Mouse (Mus musculus) heart, postnatal 36 days (tissue): Measurements from ENCODE around the gene Cacna1a. TPM values are rescaled to one million over a fixed set of nuclear protein-coding genes. Genes with fewer than 3 reads are reported as not detected.

Source experiments
- DNase-seq, 2 experiments: peaks; one replicate each; pipeline ENCODE4 v3.0.0; 2021 to 2022
- intact Hi-C: fragments of 180-260 bp; cut with DNase I; formaldehyde crosslinking; loops from one replicate; pipeline ENCODE4 v1.15.1; 2025
- total RNA-seq, 2 experiments: library from RNA; stranded (reverse); gene quantifications; 2 replicates each; pipeline ENCODE4 v1.2.3; 2021

Cacna1a gene
- total RNA-seq, 2 experiments from 2014 or later: 1.7 to 4.4 TPM

DNA sequence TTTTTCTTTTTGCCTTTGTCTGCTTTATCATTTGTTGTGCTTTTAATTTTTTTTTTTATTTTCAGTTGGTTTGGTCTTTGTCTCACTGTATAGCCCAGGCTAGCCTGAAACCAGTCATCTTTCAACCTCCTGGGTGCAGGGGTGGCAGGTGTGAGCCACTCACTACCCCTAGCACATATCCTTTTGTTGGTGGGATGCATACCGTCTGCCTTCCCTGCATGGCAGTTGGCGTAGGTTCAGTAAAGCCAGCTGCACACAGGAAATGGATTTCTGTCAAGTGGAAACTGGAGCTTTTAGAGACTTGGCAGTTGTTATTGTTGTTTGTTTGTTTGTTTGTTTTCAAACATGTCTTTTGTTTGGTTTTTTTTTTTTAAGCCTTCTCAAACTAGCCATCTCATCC, 132.8 kb downstream of the Cacna1a start:
- DNase-seq: no peak
- intact Hi-C loops: no loop called here

DNA sequence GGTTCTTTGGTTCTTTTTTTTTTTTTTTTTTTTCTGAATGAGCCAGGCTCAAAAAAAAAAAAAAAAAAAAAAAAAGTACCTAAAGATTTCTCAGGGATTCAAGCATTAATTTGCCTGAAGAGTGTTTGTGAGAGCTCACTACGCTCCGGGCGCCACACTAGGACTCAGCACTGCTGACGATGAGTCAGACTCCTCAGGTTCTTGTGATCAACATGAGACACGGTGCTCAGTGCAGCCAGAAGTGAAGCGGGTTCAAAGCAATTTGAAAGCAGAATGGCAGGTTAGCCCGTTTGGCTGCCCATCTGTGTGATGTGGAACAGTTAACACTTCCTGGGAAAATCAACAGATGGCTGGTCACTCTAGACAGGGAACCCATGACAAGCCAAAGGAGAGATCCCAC, 139.8 kb downstream of the Cacna1a start:
- intact Hi-C loops: no loop called here
- no peak for DNase-seq

- DNase-seq: no peak
- intact Hi-C loops: no loop called here
Measured at GRCm38 (mm10) chr8:84529548-84529947, 141.3 kb downstream of the Cacna1a start.

DNA sequence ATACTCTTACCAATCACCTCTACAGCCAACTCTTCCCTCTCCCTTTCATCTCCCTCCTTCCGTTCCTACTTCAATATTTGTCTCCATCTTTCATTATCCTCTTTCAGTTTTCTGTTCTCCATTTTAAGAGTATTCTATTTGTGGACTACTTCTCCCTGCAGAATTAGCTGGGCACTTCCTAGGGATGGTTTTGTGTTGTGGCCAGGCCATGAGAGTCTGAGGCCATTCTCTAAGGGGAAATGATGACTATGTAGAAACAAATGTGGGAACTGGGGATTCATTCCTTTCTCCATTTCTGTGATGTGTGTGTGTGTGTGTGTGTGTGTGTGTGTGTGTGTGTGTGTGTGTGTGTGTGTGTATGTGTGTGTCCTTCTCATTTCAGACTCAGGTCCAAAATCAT, 144.5 kb downstream of the Cacna1a start:
- intact Hi-C loops: no loop called here

GRCm38 (mm10) chr8:84533341-84533740, 145.1 kb downstream of the Cacna1a start:
- intact Hi-C loops: no loop called here
- no peak for DNase-seq

More for the DNA sequence above, 144.5 kb downstream of the Cacna1a start:
- no peak for DNase-seq

- no peak for DNase-seq
- intact Hi-C loops: no loop called here
Measured at GRCm38 (mm10) chr8:84536917-84537316, 148.7 kb downstream of the Cacna1a start.

DNA sequence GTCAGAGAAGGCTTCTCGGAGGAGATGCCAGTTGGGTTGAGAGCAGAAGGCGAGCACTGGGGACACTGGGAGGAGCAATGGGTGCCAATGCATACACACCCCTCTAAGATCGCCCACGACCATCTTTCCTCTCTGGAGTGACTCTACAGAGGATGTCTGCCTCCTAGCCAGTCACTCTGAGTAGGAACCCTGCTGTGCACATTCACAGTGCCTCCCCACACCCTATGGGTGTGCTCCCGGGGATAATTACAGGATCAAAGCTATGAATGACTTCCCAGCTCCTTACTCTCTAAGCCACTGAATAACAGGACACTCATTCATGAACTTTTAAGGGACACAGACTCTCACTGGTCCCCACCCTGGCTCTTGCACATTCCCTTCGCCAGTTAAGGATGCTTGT, 151.1 kb downstream of the Cacna1a start:
- intact Hi-C loops: no loop called here
- DNase-seq: no peak

DNA sequence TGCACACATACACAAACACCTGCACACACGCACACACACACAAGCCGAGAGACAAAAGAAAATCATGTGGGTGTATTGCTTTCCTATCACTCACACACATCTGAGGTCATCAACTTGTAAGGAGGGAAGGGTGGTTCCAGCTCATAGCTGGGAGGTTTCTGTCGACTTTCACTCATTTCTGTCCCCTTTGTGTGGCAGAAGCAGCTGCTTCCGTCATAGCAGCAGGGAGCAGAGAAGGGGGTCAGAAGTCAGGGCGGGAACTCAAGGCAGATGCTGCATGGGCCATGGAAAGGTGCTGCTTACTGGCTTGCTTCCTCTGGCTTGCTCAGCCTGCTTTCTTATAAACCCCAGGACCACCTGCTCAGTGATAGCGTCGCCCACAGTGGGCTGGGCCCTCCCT, 154.2 kb downstream of the Cacna1a start:
- no peak for DNase-seq
- intact Hi-C loops: no loop called here

DNA sequence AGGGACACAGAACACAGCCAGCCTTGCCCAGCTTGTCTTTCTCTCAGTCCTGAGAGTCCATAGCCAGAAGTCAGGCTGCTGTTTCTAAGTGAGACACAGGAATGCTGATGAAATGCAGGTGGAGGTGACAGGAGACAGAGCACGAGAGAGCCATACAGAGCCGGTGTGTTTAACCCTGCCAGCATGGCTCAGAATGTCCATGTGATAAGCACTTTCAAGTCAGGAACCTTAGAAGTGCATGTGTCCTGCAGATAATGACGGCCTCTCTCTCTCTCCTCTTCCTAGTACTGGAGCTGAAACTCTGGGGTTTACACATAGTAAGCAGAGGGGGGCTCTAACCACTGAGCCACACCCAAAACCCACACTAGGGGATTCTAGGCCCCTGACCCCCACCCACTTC, 157.3 kb downstream of the Cacna1a start:
- intact Hi-C loops: no loop called here
- no peak for DNase-seq

- no peak for DNase-seq
- intact Hi-C loops: loop anchor here (10.0 kb wide), 1 partner anchor 258 kb away; no protein-coding TSS in a partner anchor
Measured at GRCm38 (mm10) chr8:84552457-84552856, 164.2 kb downstream of the Cacna1a start.

- no peak for DNase-seq
- intact Hi-C loops: loop anchor here (10.0 kb wide), 1 partner anchor 258 kb away; no protein-coding TSS in a partner anchor
Measured at GRCm38 (mm10) chr8:84553106-84553505, 164.9 kb downstream of the Cacna1a start.

GRCm38 (mm10) chr8:84553617-84554016, 165.4 kb downstream of the Cacna1a start:
- DNase-seq: no peak
- intact Hi-C loops: loop anchor here (1.0 to 10.0 kb wide), 3 partner anchors 51 to 259 kb away; no protein-coding TSS in a partner anchor

GRCm38 (mm10) chr8:84554301-84555027, 166.2 kb downstream of the Cacna1a start:
- intact Hi-C loops: loop anchor here (1.0 to 10.0 kb wide), 3 partner anchors 52 to 260 kb away; no protein-coding TSS in a partner anchor
- DNase-seq: peak; percentile 52 to 61

- intact Hi-C loops: loop anchor here (2.0 to 10.0 kb wide), 2 partner anchors 52 to 260 kb away; no protein-coding TSS in a partner anchor
- no peak for DNase-seq
Measured at GRCm38 (mm10) chr8:84555269-84555668, 167.0 kb downstream of the Cacna1a start.

GRCm38 (mm10) chr8:84557936-84558335, 169.7 kb downstream of the Cacna1a start:
- intact Hi-C loops: loop anchor here (10.0 kb wide), 1 partner anchor 263 kb away; no protein-coding TSS in a partner anchor
- DNase-seq: no peak

- no peak for DNase-seq
- intact Hi-C loops: loop anchor here (10.0 kb wide), 1 partner anchor 264 kb away; no protein-coding TSS in a partner anchor
Measured at GRCm38 (mm10) chr8:84559121-84559604, 170.9 kb downstream of the Cacna1a start.

- intact Hi-C loops: no loop called here
- DNase-seq: no peak
Measured at GRCm38 (mm10) chr8:84561698-84562097, 173.5 kb downstream of the Cacna1a start.

DNA sequence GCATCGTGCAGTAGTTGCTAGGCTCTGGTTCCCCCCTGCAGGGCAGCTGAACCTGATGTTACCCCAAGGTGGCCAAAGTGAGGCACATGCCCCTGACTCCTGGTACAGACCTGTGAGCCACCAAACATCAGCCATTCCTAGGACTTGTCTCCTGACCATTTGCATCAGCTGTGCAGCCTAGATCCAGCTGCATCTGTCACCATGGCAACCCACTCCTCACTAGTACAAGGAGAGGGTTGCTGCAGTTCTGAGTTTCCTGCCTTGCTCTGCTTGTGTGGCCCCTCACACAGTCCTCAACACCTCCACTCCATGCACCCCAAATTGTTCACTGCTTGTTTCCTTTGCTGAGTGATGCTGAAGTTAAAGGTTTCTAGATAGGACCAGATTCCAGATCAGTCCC, 175.8 kb downstream of the Cacna1a start:
- intact Hi-C loops: no loop called here
- DNase-seq: no peak

GRCm38 (mm10) chr8:84565577-84566360, 177.5 kb downstream of the Cacna1a start:
- DNase-seq: no peak
- intact Hi-C loops: no loop called here

DNA sequence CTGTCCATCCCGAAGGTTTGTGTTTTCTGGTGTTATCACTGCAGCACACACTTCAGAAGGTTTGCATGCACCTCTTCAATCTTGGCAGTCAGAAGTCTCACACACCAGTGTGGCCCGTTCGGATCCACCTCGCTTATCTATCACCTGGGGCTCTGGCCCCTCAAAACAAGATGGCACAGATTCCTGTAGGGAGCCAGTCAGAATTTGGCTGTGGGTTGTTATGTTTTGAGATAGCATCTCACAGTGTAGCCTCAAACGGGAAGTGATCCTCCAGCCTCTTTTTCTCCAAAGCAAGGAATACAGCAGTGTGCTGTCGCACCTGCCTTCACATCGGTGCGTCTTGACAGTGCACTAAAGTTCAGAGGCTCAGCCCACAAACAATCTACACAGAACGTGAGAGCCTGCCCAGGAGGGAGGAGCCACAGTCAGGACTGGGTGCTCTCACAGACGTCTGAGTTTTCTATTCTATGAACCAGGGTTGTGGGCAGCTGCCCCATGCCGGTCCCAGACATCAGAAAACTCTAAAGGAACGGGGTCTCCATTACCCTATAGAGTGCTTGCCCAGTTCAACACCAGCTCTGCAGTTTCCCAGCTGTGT, 178.7 kb downstream of the Cacna1a start:
- intact Hi-C loops: no loop called here
- DNase-seq: no peak

- intact Hi-C loops: no loop called here
- peak in 1 of 2 experiments; percentile 17 for DNase-seq
Measured at GRCm38 (mm10) chr8:84567541-84567940, 179.3 kb downstream of the Cacna1a start.
